Mouse (Mus musculus): ENCODE data around the gene Sik2.

- TF ChIP-seq CTCF (IDR thresholded peaks at IDR 0.05) (no peak), EP300 (IDR thresholded peaks at IDR 0.05) (no peak)
Measured at GRCm38 (mm10) chr9:51007726-51008067, 1.2 kb downstream of the Sik2 start.

Measured in lung, postnatal 0 days (tissue).